Mouse (Mus musculus): Measurements from ENCODE around the gene Has1.

- TF ChIP-seq CTCF (conservative IDR thresholded peaks at IDR 0.05; ENCODE audit: insufficient read depth, insufficient read length, low read depth, low read length) (no peak), POLR2A (IDR thresholded peaks at IDR 0.05; ENCODE audit: low read depth, low read length) (no peak)
These were observed 24.3 kb upstream of the Has1 start for GRCm38 (mm10) chr17:17879347-17879746.

Data from kidney, adult 2 months (tissue).